Comparison of ENCODE assay signal across 8 mouse cellular contexts in the genomic region with DNA sequence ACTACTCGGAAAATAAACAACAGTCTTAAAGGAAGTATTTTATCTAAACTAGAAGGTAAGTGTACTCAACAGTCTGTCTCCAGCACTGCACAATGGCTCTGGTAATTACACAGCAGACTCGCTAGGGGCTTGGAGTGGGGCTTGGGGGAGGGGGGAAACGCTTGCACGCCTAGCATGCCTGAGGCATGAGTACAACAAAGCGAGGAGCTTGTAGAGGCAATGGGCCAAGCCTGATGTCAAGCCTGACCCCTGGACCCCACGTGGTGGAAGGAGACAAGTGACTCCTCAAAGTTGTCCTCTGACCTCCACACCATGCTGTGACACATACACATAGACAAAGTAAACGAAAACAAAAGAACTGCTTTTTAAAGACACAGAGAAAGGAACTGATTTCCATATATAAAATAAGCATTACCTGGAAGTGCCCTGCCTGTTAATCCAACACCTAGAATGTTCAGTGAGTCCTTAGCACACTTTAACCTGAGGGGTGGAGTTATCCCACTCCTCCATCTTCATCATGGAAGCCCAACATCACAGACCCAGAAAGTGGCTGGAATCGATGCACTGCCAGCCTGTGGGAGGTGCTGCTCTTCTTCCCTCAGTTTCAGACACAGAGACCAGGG. TPM values are rescaled to one million over a fixed set of nuclear protein-coding genes. Genes with fewer than 3 reads are reported as not detected.
DNase-seq lines count a peak whose midpoint lies in the region; ATAC-seq and TF ChIP-seq lines count a peak whose summit lies in the region.

No protein-coding gene starts in this region.

- H3K4me3 ChIP-seq in intestine, embryonic 15.5 days (replicated peaks) = no peak overlapping the region
- H3K4me3 ChIP-seq in lung, embryonic 14.5 days (ENCODE audit: low read depth, low read length) = no peak overlapping the region

- H3K9ac ChIP-seq in intestine, embryonic 15.5 days = no peak overlapping the region
- no peak overlapping the region for H3K9ac ChIP-seq in lung, embryonic 14.5 days

- H3K9me3 ChIP-seq in intestine, embryonic 15.5 days = no peaks in the 10 kb centered on the region
- no peaks in the 10 kb centered on the region for H3K9me3 ChIP-seq in lung, embryonic 14.5 days (ENCODE audit: low read depth, low read length)

- DNase-seq in 3T3-L1 (ENCODE audit: low read depth, low spot score) = peak; percentile 80
- peak; percentile 28 to 38 for DNase-seq in adrenal gland, postnatal 36 days
- peak; percentile 76 for DNase-seq in lung, embryonic 14.5 days
- peak; percentile 84 for DNase-seq in yolk sac, embryonic 10.5 days (ENCODE audit: low spot score)
- DNase-seq in left cerebral cortex, adult 18-20 months (ENCODE audit: low spot score in 2 of 2) = no peak
- no peak for DNase-seq in cerebellum, adult 11-12 months

- peak; percentile 52 for TF ChIP-seq CTCF in lung, embryonic 14.5 days (IDR thresholded peaks at IDR 0.05; ENCODE audit: low read depth)

- H3K27ac ChIP-seq in intestine, embryonic 15.5 days = no peak overlapping the region
- peak overlapping the region; percentile 47; the same call in 1 of the 2 replicates for H3K27ac ChIP-seq in lung, embryonic 14.5 days (ENCODE audit: low read depth)

- H3K27me3 ChIP-seq in intestine, embryonic 15.5 days (replicated peaks) = no peaks in the 10 kb centered on the region
- no peaks in the 10 kb centered on the region for H3K27me3 ChIP-seq in lung, embryonic 14.5 days (ENCODE audit: insufficient read depth, low read length)

- no peaks in the 10 kb centered on the region for H3K36me3 ChIP-seq in intestine, embryonic 15.5 days
- no peaks in the 10 kb centered on the region for H3K36me3 ChIP-seq in lung, embryonic 14.5 days (ENCODE audit: insufficient read depth)

- no peak overlapping the region for H3K4me2 ChIP-seq in intestine, embryonic 15.5 days (replicated peaks)
- H3K4me2 ChIP-seq in lung, embryonic 14.5 days = no peak overlapping the region

- peak; percentile 42; the same call in 1 of the 2 replicates for ATAC-seq in intestine, embryonic 15.5 days
- ATAC-seq in lung, embryonic 14.5 days (ENCODE audit: insufficient read depth) = peak; percentile 90
- no peak for ATAC-seq in megakaryocyte, adult 5-6 weeks (ENCODE audit: poor library complexity, severe bottlenecking)

- WGBS in intestine, embryonic 15.5 days = 35% methylated on average over 8 of the region's 8 CpGs
- 19% methylated on average over 8 of the region's 8 CpGs for WGBS in lung, embryonic 14.5 days

- H3K4me1 ChIP-seq in intestine, embryonic 15.5 days (replicated peaks) = peaks cover 16% of the 10 kb centered on the region
- peaks cover 15% of the 10 kb centered on the region for H3K4me1 ChIP-seq in lung, embryonic 14.5 days (ENCODE audit: insufficient read depth)

RNA-seq across cellular contexts. Expression of a gene that starts 45.6 kb away (rescaled TPM):
- total RNA-seq in adrenal gland, postnatal 36 days (2021) = 10 to 100 TPM; 32.6 to 34.5 TPM
- polyA plus RNA-seq in intestine, embryonic 15.5 days (2015; fragmentation: Nextera tagmentation; extraction: Ambion mirVana) = 26.1 and 32.0 TPM in 2 replicates
- 59.5 and 61.9 TPM in 2 replicates for polyA plus RNA-seq in lung, embryonic 14.5 days (2014; fragmentation: Nextera tagmentation; extraction: Ambion mirVana)
- total RNA-seq in megakaryocyte, adult 5-6 weeks (2015) = 40.0 and 63.5 TPM in 2 replicates
- 29.7 and 40.2 TPM in 2 replicates for total RNA-seq in megakaryocyte, adult 5-6 weeks (2017)
- total RNA-seq in left cerebral cortex, adult 18-20 months (2021) = 10 to 100 TPM; 18.2 to 18.6 TPM

Comparison
In these comparisons a context has a peak if more than half of its experiments do, and no peak if none do; other contexts are left out.
1. DNase-seq: peak in 3T3-L1 (single experiment), adrenal gland, postnatal 36 days (2 of 2), lung, embryonic 14.5 days (single experiment) and yolk sac, embryonic 10.5 days (single experiment); none in left cerebral cortex, adult 18-20 months (0 of 2) and cerebellum, adult 11-12 months (single experiment).